Mouse (Mus musculus): ENCODE data around the gene Orai3.

DNA sequence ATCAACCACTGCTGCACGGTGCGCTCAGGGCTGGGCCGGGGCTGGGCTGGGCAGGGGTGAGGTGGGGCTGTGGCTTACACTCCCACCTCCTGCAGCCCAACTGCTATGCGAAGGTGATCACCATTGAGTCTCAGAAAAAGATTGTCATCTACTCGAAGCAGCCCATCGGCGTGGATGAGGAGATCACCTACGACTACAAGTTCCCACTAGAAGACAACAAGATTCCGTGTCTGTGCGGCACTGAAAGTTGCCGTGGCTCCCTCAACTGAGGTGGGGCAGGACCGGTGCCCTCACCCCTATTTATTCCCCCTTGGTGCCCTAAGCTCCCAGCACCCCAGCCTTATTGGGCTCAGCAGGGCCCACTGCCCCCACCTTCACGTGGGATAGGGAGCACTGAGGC is 29.6 kb downstream of the Orai3 start:
- TF ChIP-seq CTCF (IDR thresholded peaks at IDR 0.05; ENCODE audit: borderline replicate concordance, control insufficient read depth, extremely low read depth, insufficient read depth, low read length, poor library complexity): no peak
- TF ChIP-seq POLR2A (IDR thresholded peaks at IDR 0.05; ENCODE audit: control insufficient read depth, extremely low read depth, insufficient read depth, low read length, poor library complexity): no peak
